ENCODE assay signal across 9 mouse cellular contexts in the genomic region with DNA sequence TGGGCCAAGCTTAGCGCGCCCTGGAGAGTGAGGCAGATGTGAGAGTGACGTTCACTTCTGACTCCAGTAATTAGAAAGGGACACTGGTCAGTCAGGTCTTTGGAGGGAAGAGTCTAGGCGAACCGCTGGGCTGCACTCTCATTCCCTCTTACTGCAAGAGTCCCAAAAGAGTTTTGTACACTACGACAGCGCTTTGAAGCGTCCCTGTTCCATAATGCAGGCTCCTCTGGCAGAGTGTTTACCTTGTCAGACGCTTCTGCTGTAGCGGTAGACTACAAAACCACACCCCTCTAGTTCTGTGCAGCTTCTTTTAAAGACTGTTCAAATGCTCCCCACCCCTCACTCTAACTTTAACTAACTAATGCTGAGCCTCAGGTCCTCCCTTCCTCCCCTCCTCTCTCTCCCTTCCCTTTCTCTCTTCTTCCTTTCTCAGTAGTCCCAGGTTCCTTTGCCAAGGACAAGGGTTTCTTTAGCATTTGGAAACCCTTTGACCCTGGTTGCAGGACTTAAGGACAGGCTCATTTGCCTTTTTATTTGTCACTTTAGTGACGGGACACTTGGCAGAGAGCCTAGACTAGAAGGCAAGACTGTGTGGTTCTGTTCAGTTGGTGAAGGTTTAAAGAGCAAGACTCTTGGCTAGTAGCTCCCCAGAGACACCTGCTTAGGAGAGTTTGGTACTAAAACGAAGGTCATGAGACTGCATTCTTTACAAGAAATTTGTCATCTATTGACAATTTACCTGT. TPM values are rescaled to one million over a fixed set of nuclear protein-coding genes. Genes with fewer than 3 reads are reported as not detected.
DNase-seq lines count a peak whose midpoint lies in the region; ATAC-seq lines count a peak whose summit lies in the region.
"Had no signal": no experiment of that assay in that cellular context is flagged by ENCODE, and none has a peak within 500 bp of the region (broad histone marks: within the 10 kb centered on the region; RNA-seq: fewer than 3 reads in every experiment).

No protein-coding gene starts in this region.

- WGBS in heart, embryonic 12.5 days: 4% methylated on average over 12 of the region's 12 CpGs
- WGBS in hindbrain, embryonic 12.5 days: 2% methylated on average over 12 of the region's 12 CpGs
- WGBS in liver, embryonic 16.5 days (ENCODE audit: insufficient replicate concordance): 3% methylated on average over 12 of the region's 12 CpGs

- no peak for DNase-seq in heart, postnatal 14 days
- peak; percentile 34 for DNase-seq in adipocyte (ENCODE audit: low spot score)
- no peak for DNase-seq in left cerebral cortex, adult 8-10 months (ENCODE audit: low spot score in 2 of 2)
- DNase-seq in urinary bladder, adult 2 months (ENCODE audit: low spot score): no peak

- peak overlapping the region; percentile 54 for H3K9ac ChIP-seq in heart, embryonic 12.5 days
- no peak overlapping the region for H3K9ac ChIP-seq in hindbrain, embryonic 12.5 days
- no peak overlapping the region for H3K9ac ChIP-seq in liver, embryonic 16.5 days (ENCODE audit: low read depth, low read length)

- H3K4me2 ChIP-seq in heart, embryonic 12.5 days: peak overlapping the region; percentile 97
- H3K4me2 ChIP-seq in hindbrain, embryonic 12.5 days (replicated peaks): peak overlapping the region; percentile 93
- peak overlapping the region; percentile 70 for H3K4me2 ChIP-seq in liver, embryonic 16.5 days (ENCODE audit: low read depth, low read length)

- ATAC-seq in heart, embryonic 12.5 days (ENCODE audit: insufficient number of reproducible peaks, low FRiP score): no peak; the same call in none of the 2 replicates
- no peak for ATAC-seq in hindbrain, embryonic 12.5 days (ENCODE audit: low FRiP score)
- peak; percentile 26; the same call in 1 of the 2 replicates for ATAC-seq in liver, embryonic 16.5 days (ENCODE audit: low read depth)
- ATAC-seq in megakaryocyte-erythroid progenitor cell, adult 5-6 weeks (replicated peaks; ENCODE audit: low FRiP score, low TSS enrichment, poor library complexity, severe bottlenecking): no peak

- no peaks in the 10 kb centered on the region for H3K36me3 ChIP-seq in heart, embryonic 12.5 days
- no peaks in the 10 kb centered on the region for H3K36me3 ChIP-seq in hindbrain, embryonic 12.5 days
- no peaks in the 10 kb centered on the region for H3K36me3 ChIP-seq in liver, embryonic 16.5 days (ENCODE audit: control insufficient read depth, insufficient read depth)

- peak overlapping the region; percentile 55 for H3K4me3 ChIP-seq in heart, embryonic 12.5 days
- peak overlapping the region; percentile 61 for H3K4me3 ChIP-seq in hindbrain, embryonic 12.5 days
- peak overlapping the region; percentile 46 for H3K4me3 ChIP-seq in liver, embryonic 16.5 days (ENCODE audit: low read depth, low read length)

- peaks cover 25% of the 10 kb centered on the region for H3K27me3 ChIP-seq in heart, embryonic 12.5 days (replicated peaks)
- H3K27me3 ChIP-seq in hindbrain, embryonic 12.5 days: peaks cover 24% of the 10 kb centered on the region
- peaks cover 32% of the 10 kb centered on the region for H3K27me3 ChIP-seq in liver, embryonic 16.5 days (ENCODE audit: control insufficient read depth, insufficient read depth, low read depth, low read length)

- H3K27ac ChIP-seq in heart, embryonic 12.5 days (ENCODE audit: poor library complexity, severe bottlenecking): no peak overlapping the region
- no peak overlapping the region for H3K27ac ChIP-seq in hindbrain, embryonic 12.5 days
- H3K27ac ChIP-seq in liver, embryonic 16.5 days (ENCODE audit: low read length): no peak overlapping the region

- H3K9me3 ChIP-seq in heart, embryonic 12.5 days (replicated peaks): no peaks in the 10 kb centered on the region
- no peaks in the 10 kb centered on the region for H3K9me3 ChIP-seq in hindbrain, embryonic 12.5 days (replicated peaks)
- no peaks in the 10 kb centered on the region for H3K9me3 ChIP-seq in liver, embryonic 16.5 days (replicated peaks; ENCODE audit: control insufficient read depth, low read length)

- intact Hi-C loops in heart, postnatal 14 days (cut with DNase I): no loop called here

- H3K4me1 ChIP-seq in heart, embryonic 12.5 days (replicated peaks): 0 out of 2 replicates have a peak, but pooled peaks cover 5% of the 10 kb centered on the region
- peaks cover 20% of the 10 kb centered on the region for H3K4me1 ChIP-seq in hindbrain, embryonic 12.5 days
- H3K4me1 ChIP-seq in liver, embryonic 16.5 days (ENCODE audit: control insufficient read depth, low read depth, low read length): no peaks in the 10 kb centered on the region; the same call in none of the 2 replicates

RNA-seq across cellular contexts. Expression of a gene that starts 0.6 kb away (rescaled TPM):
- 0.36 and 0.38 TPM in 2 replicates for polyA plus RNA-seq in heart, embryonic 12.5 days (2016; fragmentation: Nextera tagmentation; extraction: Ambion mirVana)
- under 1 TPM; 0.22 to 0.31 TPM for total RNA-seq in heart, postnatal 14 days (2021)
- 4.1 and 4.5 TPM in 2 replicates for polyA plus RNA-seq in hindbrain, embryonic 12.5 days (2016; fragmentation: Nextera tagmentation; extraction: Ambion mirVana)
- 0.02 TPM in 1 of 2 replicates, not detected in the other for polyA plus RNA-seq in liver, embryonic 16.5 days (2015; fragmentation: Nextera tagmentation; extraction: Ambion mirVana)
- total RNA-seq in left cerebral cortex, adult 8-10 months (2022): 10 to 100 TPM; 40.0 to 51.0 (median 44.4) TPM
- 0.07 and 0.10 TPM in 2 replicates for polyA plus RNA-seq in urinary bladder, adult 2 months (2012; rRNA removed)
- not detected in 2 replicates for total RNA-seq in megakaryocyte-erythroid progenitor cell, adult 5-6 weeks (2014; fragmentation: Nextera tagmentation)
- total RNA-seq in megakaryocyte-erythroid progenitor cell, adult 5-6 weeks (2017): not detected in 2 replicates
- total RNA-seq: liver, adult 2 months had no signal
- polyA plus RNA-seq: liver, adult 2 months had no signal
